Comparison of ENCODE assay signal across 32 mouse cellular contexts in the genomic region with DNA sequence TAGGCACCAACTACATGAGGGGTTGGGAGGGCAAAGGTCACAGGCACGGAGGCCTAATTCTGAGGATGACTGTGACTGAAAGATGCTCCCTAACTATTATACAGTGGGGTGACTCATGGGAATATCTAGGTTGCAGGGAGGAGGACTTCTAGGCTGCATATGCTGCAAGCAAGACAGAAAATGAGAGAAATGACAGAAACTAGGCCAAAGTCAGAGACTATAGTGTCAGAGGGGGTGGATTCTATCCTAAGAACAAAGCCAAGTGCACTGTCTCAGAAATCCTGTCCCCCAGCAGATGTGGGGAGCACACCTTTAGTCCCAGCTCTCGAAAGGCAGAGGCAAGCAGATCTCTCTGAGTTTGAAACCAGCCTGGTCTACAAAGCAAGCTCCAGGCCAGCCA.
"Had no signal": no experiment of that assay in that cellular context is flagged by ENCODE, and none has a peak within 500 bp of the region (broad histone marks: within the 10 kb centered on the region; RNA-seq: fewer than 3 reads in every experiment).

No protein-coding gene starts in this region.

- H3K27me3 ChIP-seq: limb, embryonic 12.5 days; limb, embryonic 13.5 days; limb, embryonic 15.5 days; liver, embryonic 12.5 days; liver, embryonic 13.5 days; liver, embryonic 15.5 days; lung, embryonic 15.5 days; megakaryocyte, embryonic 14.5 days; midbrain, embryonic 12.5 days; midbrain, embryonic 13.5 days; midbrain, embryonic 15.5 days; neural tube, embryonic 12.5 days; neural tube, embryonic 13.5 days had no signal

- H3K27ac ChIP-seq: limb, embryonic 10.5 days; limb, embryonic 12.5 days; limb, embryonic 13.5 days; limb, embryonic 15.5 days; liver, embryonic 12.5 days; liver, embryonic 13.5 days; liver, embryonic 14.5 days; liver, embryonic 15.5 days; lung, embryonic 15.5 days; macrophage; midbrain, embryonic 10.5 days; midbrain, embryonic 12.5 days; midbrain, embryonic 13.5 days; midbrain, embryonic 15.5 days; neural tube, embryonic 12.5 days; neural tube, embryonic 13.5 days had no signal

- H3K36me3 ChIP-seq: limb, embryonic 10.5 days; limb, embryonic 12.5 days; limb, embryonic 13.5 days; liver, embryonic 13.5 days; liver, embryonic 15.5 days; lung, embryonic 15.5 days; midbrain, embryonic 10.5 days; midbrain, embryonic 12.5 days; midbrain, embryonic 13.5 days; midbrain, embryonic 15.5 days; neural tube, embryonic 12.5 days; neural tube, embryonic 13.5 days had no signal

- DNase-seq: left cerebral cortex, postnatal 4 days; liver; liver, embryonic 13.5 days; liver, postnatal 0 days; lung, adult 18-20 months; lung, adult 2 months; lung, embryonic 14.5 days; lung, postnatal 10 days; lung, postnatal 14 days; lung, postnatal 36 days; lung, postnatal 4 days; midbrain, embryonic 14.5 days had no signal

- ATAC-seq: liver, embryonic 12.5 days; liver, postnatal 0 days; lung, postnatal 0 days; midbrain, embryonic 13.5 days; midbrain, embryonic 15.5 days; midbrain, embryonic 16.5 days had no signal

- H3K4me1 ChIP-seq: limb, embryonic 15.5 days; liver, embryonic 12.5 days; liver, embryonic 15.5 days; lung, embryonic 15.5 days; midbrain, embryonic 13.5 days; midbrain, embryonic 15.5 days; neural tube, embryonic 12.5 days; neural tube, embryonic 13.5 days had no signal

- H3K9me3 ChIP-seq: limb, embryonic 10.5 days; limb, embryonic 12.5 days; limb, embryonic 13.5 days; limb, embryonic 15.5 days; liver, embryonic 12.5 days; liver, embryonic 13.5 days; liver, embryonic 15.5 days; lung, embryonic 15.5 days; megakaryocyte, embryonic 14.5 days; midbrain, embryonic 10.5 days; midbrain, embryonic 12.5 days; midbrain, embryonic 13.5 days; midbrain, embryonic 15.5 days; neural tube, embryonic 12.5 days; neural tube, embryonic 13.5 days had no signal

- H3K9ac ChIP-seq: limb, embryonic 12.5 days; limb, embryonic 13.5 days; limb, embryonic 15.5 days; liver, embryonic 12.5 days; liver, embryonic 13.5 days; liver, embryonic 14.5 days; liver, embryonic 15.5 days; liver, postnatal 0 days; lung, embryonic 14.5 days; lung, embryonic 15.5 days; midbrain, embryonic 12.5 days; midbrain, embryonic 13.5 days; midbrain, embryonic 15.5 days; neural tube, embryonic 12.5 days; neural tube, embryonic 13.5 days had no signal

- H3K4me3 ChIP-seq: limb, embryonic 10.5 days; limb, embryonic 12.5 days; limb, embryonic 13.5 days; limb, embryonic 15.5 days; liver, embryonic 12.5 days; liver, embryonic 13.5 days; liver, embryonic 15.5 days; lung, embryonic 15.5 days; midbrain, embryonic 10.5 days; midbrain, embryonic 12.5 days; midbrain, embryonic 13.5 days; midbrain, embryonic 15.5 days; myocyte; neural tube, embryonic 12.5 days; neural tube, embryonic 13.5 days had no signal

- H3K4me2 ChIP-seq: limb, embryonic 12.5 days; limb, embryonic 13.5 days; limb, embryonic 15.5 days; liver, embryonic 15.5 days; lung, embryonic 14.5 days; lung, embryonic 15.5 days; midbrain, embryonic 11.5 days; midbrain, embryonic 12.5 days; midbrain, embryonic 13.5 days; midbrain, embryonic 15.5 days; neural tube, embryonic 12.5 days; neural tube, embryonic 13.5 days had no signal
